Mouse (Mus musculus) testis, adult 2 months (tissue): Measurements from ENCODE around the gene Slc9a3.

ENCODE experiments used
- CTCF ChIP-seq: fragments of 200-500 bp; IDR thresholded peaks from 2 replicates; pipeline ENCODE4 v1.5.1; 2012; ENCODE audit warnings: low read depth, mild to moderate bottlenecking, inconsistent platforms, low read length, moderate library complexity; ENCODE audit not compliant: control insufficient read depth, insufficient read depth, insufficient replicate concordance
- POLR2A ChIP-seq: fragments of 200-500 bp; IDR thresholded peaks from 2 replicates; pipeline ENCODE4 v1.6.1; 2012; ENCODE audit warnings: low read depth, mild to moderate bottlenecking, inconsistent platforms, low read length, moderate library complexity; ENCODE audit not compliant: control insufficient read depth

DNA sequence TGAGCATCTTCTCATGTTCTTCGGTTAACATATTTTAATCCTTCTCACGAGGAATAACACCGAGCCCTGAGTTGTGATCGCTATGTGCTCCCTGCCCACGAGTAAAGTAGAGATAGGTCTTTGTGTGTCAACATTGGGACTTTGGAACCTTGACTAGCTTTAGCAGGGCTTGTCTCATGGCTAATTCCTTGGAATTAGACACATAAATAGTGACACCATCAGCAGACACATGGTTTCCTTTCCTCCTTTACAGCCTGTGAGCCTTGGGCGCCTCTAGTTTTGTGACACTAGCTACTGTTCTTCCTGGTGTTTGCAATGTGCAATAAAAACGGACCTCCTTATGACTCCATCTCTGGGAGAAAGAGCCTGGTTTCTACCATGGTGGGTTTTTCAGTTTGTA, 47.9 kb upstream of the Slc9a3 start:
- TF ChIP-seq CTCF (no peak), POLR2A (no peak)
